19 mouse cellular contexts compared by ENCODE assay signal in genomic region chr7:3442476-3443062, GRCm38 (mm10). TPM values are rescaled to one million over a fixed set of nuclear protein-coding genes. Genes with fewer than 3 reads are reported as not detected.
A peak's percentile ranks its signal among the peaks of the same experiment; 100 is the strongest.
DNase-seq lines count a peak whose midpoint lies in the region; ATAC-seq lines count a peak whose summit lies in the region.
"Had no signal": no experiment of that assay in that cellular context is flagged by ENCODE, and none has a peak within 500 bp of the region (broad histone marks: within the 10 kb centered on the region; RNA-seq: fewer than 3 reads in every experiment).

No protein-coding gene starts in this region.

- no peak overlapping the region for H3K27ac ChIP-seq in liver, embryonic 13.5 days
- H3K27ac ChIP-seq: forebrain, embryonic 13.5 days; gastrocnemius, adult 2 months; heart, embryonic 13.5 days; hindbrain, embryonic 13.5 days; liver, embryonic 14.5 days; midbrain, embryonic 12.5 days; stomach, embryonic 15.5 days had no signal

- H3K9ac ChIP-seq in liver, embryonic 13.5 days, result no peak overlapping the region
- H3K9ac ChIP-seq: forebrain, embryonic 13.5 days; heart, embryonic 13.5 days; hindbrain, embryonic 13.5 days; liver, embryonic 14.5 days; midbrain, embryonic 12.5 days; stomach, embryonic 15.5 days had no signal

- H3K9me3 ChIP-seq in liver, embryonic 13.5 days (replicated peaks), result no peaks in the 10 kb centered on the region
- H3K9me3 ChIP-seq: forebrain, embryonic 13.5 days; G1E; heart, embryonic 13.5 days; hindbrain, embryonic 13.5 days; midbrain, embryonic 12.5 days; stomach, embryonic 15.5 days had no signal

- H3K4me2 ChIP-seq in liver, embryonic 13.5 days, result no peak overlapping the region
- H3K4me2 ChIP-seq: forebrain, embryonic 13.5 days; heart, embryonic 13.5 days; hindbrain, embryonic 13.5 days; midbrain, embryonic 12.5 days; stomach, embryonic 15.5 days had no signal

- DNase-seq in liver, embryonic 13.5 days, result peak; percentile 7
- no peak for DNase-seq in liver
- peak; percentile 29 for DNase-seq in c-Kit-positive CD71-negative TER-119-negative erythroid progenitor cells, embryonic 14.5 days (ENCODE audit: low read depth)
- peak; percentile 54 to 58 for DNase-seq in monocyte, adult 2 months (ENCODE audit: low read depth in 1 of 2, low spot score in 2 of 2)
- DNase-seq in thymus, postnatal 14 days, result peak; percentile 56
- no peak for DNase-seq in kidney, postnatal 25 days
- no peak for DNase-seq in cerebellum, adult 18-20 months
- DNase-seq: cerebellum, postnatal 25 days; gastrocnemius, adult 2 months; kidney, adult 18-20 months had no signal

- no peaks in the 10 kb centered on the region for H3K27me3 ChIP-seq in liver, embryonic 13.5 days
- H3K27me3 ChIP-seq: forebrain, embryonic 13.5 days; heart, embryonic 13.5 days; hindbrain, embryonic 13.5 days; midbrain, embryonic 12.5 days; stomach, embryonic 15.5 days had no signal

- 40% methylated on average over 10 of the region's 10 CpGs for WGBS in liver, embryonic 13.5 days (ENCODE audit: insufficient replicate concordance)

- H3K36me3 ChIP-seq in liver, embryonic 13.5 days, result no peaks in the 10 kb centered on the region
- H3K36me3 ChIP-seq: G1E; heart, embryonic 13.5 days; hindbrain, embryonic 13.5 days; midbrain, embryonic 12.5 days; stomach, embryonic 15.5 days had no signal

- ATAC-seq in liver, embryonic 13.5 days (ENCODE audit: low read depth), result no peak
- ATAC-seq in activated CD4-positive, CD25-positive, alpha-beta regulatory T cell, adult 4 months, result no peak
- ATAC-seq: forebrain, embryonic 13.5 days had no signal

- no peak overlapping the region for H3K4me3 ChIP-seq in liver, embryonic 13.5 days (replicated peaks)
- H3K4me3 ChIP-seq: forebrain, embryonic 13.5 days; gastrocnemius, adult 2 months; heart, embryonic 13.5 days; hindbrain, embryonic 13.5 days; midbrain, embryonic 12.5 days; stomach, embryonic 15.5 days had no signal

- H3K4me1 ChIP-seq in liver, embryonic 13.5 days (replicated peaks), result no peaks in the 10 kb centered on the region
- H3K4me1 ChIP-seq: hindbrain, embryonic 13.5 days; midbrain, embryonic 12.5 days had no signal

RNA-seq across cellular contexts. Expression of gene Cacng6, which starts 18.6 kb away (rescaled TPM):
- polyA plus RNA-seq in liver, embryonic 13.5 days (2015; fragmentation: Nextera tagmentation; extraction: Ambion mirVana), result 0.28 and 0.30 TPM in 2 replicates
- not detected for polyA plus RNA-seq in activated CD4-positive, CD25-positive, alpha-beta regulatory T cell, adult 4 months (2017; shearing (Covaris generic))
- polyA plus RNA-seq: forebrain, embryonic 13.5 days; G1E; liver, embryonic 14.5 days had no signal

RNA-seq across cellular contexts. Expression of gene Cacng8, which starts 52.1 kb away (rescaled TPM):
- polyA plus RNA-seq in liver, embryonic 13.5 days (2015; fragmentation: Nextera tagmentation; extraction: Ambion mirVana), result 0.10 TPM in 1 of 2 replicates, not detected in the other
- not detected for polyA plus RNA-seq in activated CD4-positive, CD25-positive, alpha-beta regulatory T cell, adult 4 months (2017; shearing (Covaris generic))
- polyA plus RNA-seq: G1E had no signal

RNA-seq across cellular contexts. Expression of gene Tarm1, which starts 59.9 kb away (rescaled TPM):
- polyA plus RNA-seq in liver, embryonic 13.5 days (2015; fragmentation: Nextera tagmentation; extraction: Ambion mirVana), result 0.07 TPM in 1 of 2 replicates, not detected in the other
- under 1 TPM in 1 of 2 experiments, not detected in 1; 0.33 TPM for polyA plus RNA-seq in activated CD4-positive, CD25-positive, alpha-beta regulatory T cell, adult 4 months (2017; shearing (Covaris generic))
- polyA plus RNA-seq: forebrain, embryonic 13.5 days; G1E; heart, embryonic 13.5 days; hindbrain, embryonic 13.5 days; midbrain, embryonic 12.5 days; neural tube, embryonic 14.5 days had no signal

Comparison
In these comparisons a context has a peak if more than half of its experiments do, and no peak if none do; other contexts are left out.
1. DNase-seq: peak in liver, embryonic 13.5 days (single experiment), c-Kit-positive CD71-negative TER-119-negative erythroid progenitor cells, embryonic 14.5 days (single experiment), monocyte, adult 2 months (2 of 2) and thymus, postnatal 14 days (single experiment); none in liver (single experiment), kidney, postnatal 25 days (0 of 2) and cerebellum, adult 18-20 months (0 of 2).